Mouse (Mus musculus) liver, embryonic 14.5 days (tissue): Measurements from ENCODE around the gene Galt. TPM values are rescaled to one million over a fixed set of nuclear protein-coding genes. Genes with fewer than 3 reads are reported as not detected.
"Not testable (repeated sequence)": the region's sequence is repeated elsewhere in the genome, so short reads cannot be mapped to it uniquely, and the experiment has no call there.

Experiments used
- ATAC-seq: fragments of 200-750 bp; cut with Nextera tagmentation; 2 replicates; pipeline ENCODE4 v1.8.0; 2017; ENCODE audit warnings: moderate number of reproducible peaks, mild to moderate bottlenecking, moderate library complexity; ENCODE audit not compliant: insufficient read depth
- DNase-seq, 3 experiments: peaks; one replicate each; pipeline ENCODE4 v3.0.0-alpha.2; 2012 to 2013; ENCODE audit warnings: low read depth in 3 of 3, low spot score in 3 of 3
- H3K27ac ChIP-seq: fragments of 300-500 bp; sonication (generic); 2 replicates; pipeline ENCODE4 v1.5.1; 2014; ENCODE audit warnings: moderate library complexity, mild to moderate bottlenecking, control low read depth, inconsistent platforms
- H3K27me3 ChIP-seq: fragments of 300-500 bp; sonication (generic); 2 replicates; pipeline ENCODE4 v1.6.1; 2014; ENCODE audit warnings: mild to moderate bottlenecking, low read length, moderate library complexity; ENCODE audit not compliant: control insufficient read depth, insufficient read depth
- H3K36me3 ChIP-seq: fragments of 300-500 bp; sonication (generic); replicated peaks from 2 replicates; pipeline ENCODE4 v1.6.1; 2014; ENCODE audit warnings: low read depth; ENCODE audit not compliant: control insufficient read depth, insufficient read depth
- H3K4me1 ChIP-seq, 2 experiments: fragments of 200-500 bp in 1 of 2; fragments of 300-500 bp in 1 of 2; sonication (generic) in 1 of 2; replicated peaks; 2 replicates each; pipeline ENCODE4 v1.6.1; 2012 to 2014; ENCODE audit warnings: antibody characterized with exemption in 1 of 2, inconsistent platforms in 1 of 2, low read length in 1 of 2; ENCODE audit not compliant: control insufficient read depth in 2 of 2, insufficient read depth in 2 of 2
- H3K4me2 ChIP-seq: fragments of 300-500 bp; sonication (generic); 2 replicates; pipeline ENCODE4 v1.6.1; 2014; ENCODE audit warnings: low read depth, mild to moderate bottlenecking, control low read depth, moderate library complexity
- H3K4me3 ChIP-seq, 2 experiments: fragments of 200-500 bp in 1 of 2; fragments of 300-500 bp in 1 of 2; sonication (generic) in 1 of 2; 2 replicates each; pipeline ENCODE4 v1.5.1; 2012 to 2014; ENCODE audit warnings: low read depth in 2 of 2, low read length in 2 of 2, mild to moderate bottlenecking in 2 of 2, control low read depth in 1 of 2, inconsistent platforms in 1 of 2, moderate library complexity in 1 of 2; ENCODE audit not compliant: insufficient read depth in 1 of 2
- H3K9ac ChIP-seq: fragments of 300-500 bp; sonication (generic); replicated peaks from 2 replicates; pipeline ENCODE4 v1.6.1; 2014; ENCODE audit warnings: mild to moderate bottlenecking, control low read depth, moderate library complexity
- H3K9me3 ChIP-seq: fragments of 300-500 bp; sonication (generic); 2 replicates; pipeline ENCODE4 v1.6.1; 2016; ENCODE audit warnings: low read length, mixed read lengths; ENCODE audit not compliant: control insufficient read depth
- WGBS: fragments of 180-500 bp; shearing (Covaris S2); extraction: QIAGEN DNeasy Blood & Tissue Kit; methylation state at CpG from one replicate; pipeline ENCODE4 v1.1.7; 2014; ENCODE audit not compliant: insufficient replicate concordance; 5-methylcytosine and 5-hydroxymethylcytosine counted together
- polyA plus RNA-seq, 2 experiments: library from polyadenylated mRNA; depleted of rRNA in 1 of 2; stranded (reverse) in 1 of 2; unstranded in 1 of 2; fragments of >200 nt; fragmentation: Nextera tagmentation in 1 of 2; extraction: Ambion mirVana in 1 of 2; gene quantifications; 2 replicates each; pipeline versions ENCODE4 v1.2.1 to v1.2.3; 2012 to 2014

Galt gene
- polyA plus RNA-seq, 2 experiments = 19.2 to 24.2 TPM

- peak overlapping the region; percentile 48 to 70 for H3K4me3 ChIP-seq
- H3K4me1 ChIP-seq, H3K27me3 ChIP-seq, ATAC-seq, H3K36me3 ChIP-seq, H3K9me3 ChIP-seq, H3K27ac ChIP-seq, H3K9ac ChIP-seq: not testable (repeated sequence)
- peak; percentile 44 to 53 (median 49) for DNase-seq
- under 1% methylated on average over 19 of the region's 25 CpGs for WGBS
- H3K4me2 ChIP-seq = peak overlapping the region; percentile 53
These were observed 18.5 kb downstream of the Galt start for GRCm38 (mm10) chr4:41773502-41773901.

- H3K9ac ChIP-seq, H3K27me3 ChIP-seq, ATAC-seq, H3K9me3 ChIP-seq, H3K4me1 ChIP-seq, H3K27ac ChIP-seq, H3K36me3 ChIP-seq: not testable (repeated sequence)
- Histone ChIP-seq H3K4me3 (peak within 1 kb of the TSS; percentile 48 to 70), H3K4me2 (peak within 1 kb of the TSS; percentile 53)
- DNase-seq = peak; percentile 65 to 72 (median 66)
- 5% methylated on average over 12 of the region's 14 CpGs for WGBS
These were observed 19.0 kb downstream of the Galt start, which contains the start of gene Ccl27a for GRCm38 (mm10) chr4:41774002-41774401. TSS of gene Ccl27a (minus strand) at chr4:41774247.

- H3K4me1 ChIP-seq, DNase-seq, H3K36me3 ChIP-seq, ATAC-seq, H3K27ac ChIP-seq, H3K9me3 ChIP-seq, H3K9ac ChIP-seq, H3K27me3 ChIP-seq: not testable (repeated sequence)
- WGBS = 74% methylated on average over 3 of the region's 3 CpGs
- Histone ChIP-seq H3K4me3 (peak overlapping the region; percentile 19 to 48; a peak in 1 of 4 replicates), H3K4me2 (peak overlapping the region; percentile 51)
These were observed 19.5 kb downstream of the Galt start for GRCm38 (mm10) chr4:41774506-41774905.

GRCm38 (mm10) chr4:41775840-41776239, 20.8 kb downstream of the Galt start:
- H3K9me3 ChIP-seq, H3K4me1 ChIP-seq, H3K9ac ChIP-seq, H3K27ac ChIP-seq, ATAC-seq, DNase-seq, H3K4me3 ChIP-seq, H3K4me2 ChIP-seq, H3K27me3 ChIP-seq, H3K36me3 ChIP-seq: not testable (repeated sequence)
- WGBS = 50% methylated on average over 1 of the region's 1 CpGs

GRCm38 (mm10) chr4:41781271-41781670, 26.2 kb downstream of the Galt start:
- H3K9ac ChIP-seq, ATAC-seq, H3K36me3 ChIP-seq, H3K27ac ChIP-seq, H3K4me2 ChIP-seq, H3K27me3 ChIP-seq, H3K4me3 ChIP-seq, H3K4me1 ChIP-seq, DNase-seq, H3K9me3 ChIP-seq: not testable (repeated sequence)
- 25% methylated on average over 7 of the region's 9 CpGs for WGBS

GRCm38 (mm10) chr4:41781748-41782485, 26.9 kb downstream of the Galt start:
- not testable (repeated sequence) for H3K36me3 ChIP-seq, H3K4me1 ChIP-seq, ATAC-seq, H3K27me3 ChIP-seq, H3K9me3 ChIP-seq, H3K9ac ChIP-seq, H3K4me3 ChIP-seq, H3K27ac ChIP-seq, H3K4me2 ChIP-seq, DNase-seq
- 22% methylated on average over 15 of the region's 21 CpGs for WGBS

- not testable (repeated sequence) for H3K9ac ChIP-seq, DNase-seq, H3K27ac ChIP-seq, H3K9me3 ChIP-seq, H3K4me2 ChIP-seq, H3K4me1 ChIP-seq, H3K36me3 ChIP-seq, ATAC-seq, H3K4me3 ChIP-seq, H3K27me3 ChIP-seq
- 39% methylated on average over 4 of the region's 4 CpGs for WGBS
These were observed 27.7 kb downstream of the Galt start for GRCm38 (mm10) chr4:41782711-41783110.

GRCm38 (mm10) chr4:41783197-41783596, 28.2 kb downstream of the Galt start:
- H3K9ac ChIP-seq, DNase-seq, H3K4me1 ChIP-seq, ATAC-seq, H3K4me3 ChIP-seq, H3K36me3 ChIP-seq, H3K27ac ChIP-seq, H3K9me3 ChIP-seq, H3K4me2 ChIP-seq, H3K27me3 ChIP-seq: not testable (repeated sequence)
- WGBS = 47% methylated on average over 3 of the region's 3 CpGs
